Mouse (Mus musculus): ENCODE results near the gene Cmc4. TPM values are rescaled to one million over a fixed set of nuclear protein-coding genes. Genes with fewer than 3 reads are reported as not detected.

The Cmc4 gene
- polyA plus RNA-seq, 1 experiment from 2014 or later, result 28.1 TPM

DNA sequence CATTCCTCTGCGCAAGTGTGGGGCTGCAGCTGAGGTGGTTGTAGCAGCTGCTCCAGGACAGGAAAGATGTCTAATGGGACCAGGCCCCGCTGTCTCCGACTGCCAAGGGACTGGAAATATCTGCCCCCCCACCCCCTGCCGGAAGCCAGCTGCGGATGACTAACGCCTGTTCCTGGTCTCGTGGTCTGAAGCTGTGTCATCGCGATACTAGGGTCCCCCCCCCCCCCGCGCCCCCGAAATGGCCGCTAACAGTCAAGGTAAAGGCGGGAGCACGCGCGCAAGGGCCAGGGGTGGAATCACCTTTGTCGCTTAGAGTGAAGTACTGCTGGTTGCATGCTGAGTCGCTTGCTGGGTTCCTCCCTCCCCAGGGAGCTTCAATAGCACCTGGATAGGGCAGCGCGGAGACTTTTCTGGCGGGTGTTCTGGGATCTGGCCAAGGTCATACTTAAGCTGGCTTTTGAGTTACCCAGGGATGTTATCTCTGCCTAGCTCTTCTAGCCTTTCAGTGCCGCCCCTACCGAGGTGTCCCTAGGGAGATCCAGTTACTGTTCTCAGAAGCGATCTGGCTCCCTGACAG lies 34.1 kb downstream of the Cmc4 start, which contains the start of the genes Fundc2 and F8:
TSS of gene Fundc2 (plus strand) at position 205 of the 577 bp plus-strand sequence.
TSS of gene F8 (minus strand) at position 421 of the 577 bp plus-strand sequence.
- Histone ChIP-seq H3K36me3 (ENCODE audit: insufficient read depth, low read length) (no peaks in the 10 kb centered on the region), H3K4me2 (ENCODE audit: low read length) (peak within 1 kb of the TSS; percentile 52), H3K4me1 (replicated peaks; ENCODE audit: insufficient read depth, low read length) (no peaks in the 10 kb centered on the region), H3K9me3 (replicated peaks; ENCODE audit: low read length) (no peaks in the 10 kb centered on the region), H3K9ac (ENCODE audit: low read depth, low read length) (peak within 1 kb of the TSS; percentile 69), H3K27ac (peak within 1 kb of the TSS; percentile 82), H3K4me3 (replicated peaks; ENCODE audit: low read depth, low read length) (peak within 1 kb of the TSS; percentile 46), H3K27me3 (ENCODE audit: insufficient read depth, low read length) (no peaks in the 10 kb centered on the region)
- ATAC-seq (replicated peaks; ENCODE audit: low FRiP score, low read depth) (peak; percentile 98), DNase-seq (ENCODE audit: low spot score) (peak; percentile 83)
- 26% methylated on average over 22 of the region's 25 CpGs for WGBS
- TF ChIP-seq CTCF (IDR thresholded peaks at IDR 0.05; ENCODE audit: low read depth), result no peak

DNA sequence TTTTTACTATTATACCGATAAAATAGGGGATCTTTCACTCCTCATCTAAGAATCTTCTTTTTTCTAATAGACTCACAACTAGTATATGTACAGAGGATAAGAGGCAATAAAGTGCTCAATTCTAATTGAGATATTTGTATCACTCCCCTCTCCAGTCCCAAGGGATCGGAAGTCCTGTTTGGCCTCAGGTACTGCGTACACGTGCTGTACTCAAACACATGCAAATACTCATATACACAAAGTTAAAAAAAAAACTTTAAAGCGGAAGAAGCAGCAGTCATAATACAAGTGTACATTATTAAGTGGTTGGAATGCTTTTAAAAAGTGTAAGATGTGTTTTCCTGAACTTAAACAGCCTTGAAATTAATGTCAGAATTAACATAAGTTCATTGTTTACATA lies 34.7 kb downstream of the Cmc4 start:
- no peaks in the 10 kb centered on the region for H3K27me3 ChIP-seq (ENCODE audit: insufficient read depth, low read length)
- TF ChIP-seq CTCF (IDR thresholded peaks at IDR 0.05; ENCODE audit: low read depth), result no peak
- H3K4me2 ChIP-seq (ENCODE audit: low read length), result peak overlapping the region; percentile 52
- DNase-seq (ENCODE audit: low spot score), result no peak
- no peak overlapping the region for H3K9ac ChIP-seq (ENCODE audit: low read depth, low read length)
- no peaks in the 10 kb centered on the region for H3K36me3 ChIP-seq (ENCODE audit: insufficient read depth, low read length)
- no peak overlapping the region for H3K27ac ChIP-seq
- WGBS, result 70% methylated on average over 5 of the region's 5 CpGs
- no peaks in the 10 kb centered on the region for H3K9me3 ChIP-seq (replicated peaks; ENCODE audit: low read length)
- H3K4me1 ChIP-seq (replicated peaks; ENCODE audit: insufficient read depth, low read length), result no peaks in the 10 kb centered on the region
- no peak for ATAC-seq (replicated peaks; ENCODE audit: low FRiP score, low read depth)
- no peak overlapping the region for H3K4me3 ChIP-seq (replicated peaks; ENCODE audit: low read depth, low read length)

DNA sequence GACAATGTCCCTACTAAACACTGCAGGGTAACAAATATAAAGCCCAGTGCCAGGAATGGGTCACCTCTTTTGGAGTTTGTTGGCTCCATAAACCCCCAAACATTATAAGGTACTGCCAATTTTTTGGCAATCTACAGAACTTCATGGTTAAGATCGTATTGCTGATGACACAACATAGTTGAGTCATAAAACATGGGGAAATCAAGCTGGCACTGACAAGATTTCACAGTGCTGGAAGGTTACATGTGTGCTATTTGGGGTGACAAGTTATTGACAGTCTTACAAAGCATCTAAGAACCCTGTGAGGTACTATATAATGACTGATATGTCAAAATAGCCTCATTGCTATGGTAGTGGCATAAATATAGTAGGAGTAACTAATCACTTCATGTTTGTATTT lies 35.2 kb downstream of the Cmc4 start:
- DNase-seq (ENCODE audit: low spot score) (no peak), ATAC-seq (replicated peaks; ENCODE audit: low FRiP score, low read depth) (no peak)
- no peaks in the 10 kb centered on the region for H3K36me3 ChIP-seq (ENCODE audit: insufficient read depth, low read length)
- no peak overlapping the region for H3K4me3 ChIP-seq (replicated peaks; ENCODE audit: low read depth, low read length)
- no peaks in the 10 kb centered on the region for H3K27me3 ChIP-seq (ENCODE audit: insufficient read depth, low read length)
- no peak overlapping the region for H3K27ac ChIP-seq
- no peak overlapping the region for H3K4me2 ChIP-seq (ENCODE audit: low read length)
- TF ChIP-seq CTCF (IDR thresholded peaks at IDR 0.05; ENCODE audit: low read depth), result no peak
- WGBS, result 76% methylated on average over 1 of the region's 1 CpGs
- no peak overlapping the region for H3K9ac ChIP-seq (ENCODE audit: low read depth, low read length)
- H3K9me3 ChIP-seq (replicated peaks; ENCODE audit: low read length), result no peaks in the 10 kb centered on the region
- H3K4me1 ChIP-seq (replicated peaks; ENCODE audit: insufficient read depth, low read length), result no peaks in the 10 kb centered on the region

DNA sequence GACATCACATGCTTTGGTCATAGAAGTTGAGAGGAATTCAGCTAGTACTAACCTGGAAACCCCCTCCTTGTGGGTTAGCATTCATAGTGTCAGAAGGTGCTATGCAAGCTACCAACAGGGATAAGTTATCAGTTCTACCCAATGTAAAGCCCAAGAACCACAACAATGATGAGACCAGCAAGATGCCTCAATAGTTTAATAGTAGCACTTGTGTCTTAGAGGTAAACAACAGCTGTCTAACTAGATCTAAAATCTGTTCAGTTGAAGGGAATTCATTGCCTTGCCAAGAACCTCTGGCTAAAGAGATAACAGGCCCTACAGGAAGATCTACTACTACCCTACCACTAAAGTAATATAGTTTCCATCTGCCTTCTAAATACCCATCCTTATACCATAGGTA lies 39.6 kb downstream of the Cmc4 start:
- no peak overlapping the region for H3K9ac ChIP-seq (ENCODE audit: low read depth, low read length)
- no peak overlapping the region for H3K4me2 ChIP-seq (ENCODE audit: low read length)
- DNase-seq (ENCODE audit: low spot score) (no peak), ATAC-seq (replicated peaks; ENCODE audit: low FRiP score, low read depth) (no peak)
- no peaks in the 10 kb centered on the region for H3K27me3 ChIP-seq (ENCODE audit: insufficient read depth, low read length)
- H3K36me3 ChIP-seq (ENCODE audit: insufficient read depth, low read length), result no peaks in the 10 kb centered on the region
- no peak for TF ChIP-seq CTCF (IDR thresholded peaks at IDR 0.05; ENCODE audit: low read depth)
- H3K27ac ChIP-seq, result no peak overlapping the region
- no peak overlapping the region for H3K4me3 ChIP-seq (replicated peaks; ENCODE audit: low read depth, low read length)
- no peaks in the 10 kb centered on the region for H3K4me1 ChIP-seq (replicated peaks; ENCODE audit: insufficient read depth, low read length)
- H3K9me3 ChIP-seq (replicated peaks; ENCODE audit: low read length), result no peaks in the 10 kb centered on the region

DNA sequence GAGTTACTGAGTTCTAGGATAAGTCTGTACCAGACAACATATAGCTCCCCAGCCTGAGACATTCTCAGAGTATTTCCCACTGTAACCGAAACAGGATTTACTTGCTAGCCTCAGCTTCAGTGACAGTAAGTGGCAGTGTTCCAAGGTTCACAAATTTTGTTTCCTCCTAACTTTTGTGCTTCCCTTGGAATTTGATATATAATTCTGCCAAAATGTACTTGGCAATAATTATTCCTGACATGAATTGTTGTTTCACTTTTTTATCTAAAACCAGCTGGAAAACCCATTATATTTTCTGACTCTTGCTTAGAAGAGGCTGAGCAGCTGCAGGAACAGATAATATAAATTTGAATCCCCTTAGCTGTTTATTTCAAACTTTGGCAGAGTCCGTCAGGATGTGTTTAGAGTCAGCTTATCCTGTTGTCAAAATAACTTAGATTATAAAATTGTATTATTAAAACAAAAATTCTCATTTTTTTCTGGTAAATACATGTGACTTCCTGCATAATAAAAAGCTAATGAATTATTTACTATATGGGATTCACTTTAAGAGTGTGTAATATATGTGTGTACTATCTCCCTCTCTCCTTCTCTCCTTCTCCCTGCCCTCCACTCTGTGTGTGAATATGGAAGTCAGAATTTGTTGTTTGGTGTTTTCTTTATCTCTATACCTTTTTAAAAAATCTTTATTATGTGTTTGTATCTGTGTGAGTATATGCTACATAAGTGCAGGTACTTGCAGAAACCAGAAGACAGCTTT lies 43.5 kb downstream of the Cmc4 start:
- DNase-seq (ENCODE audit: low spot score) (peak; percentile 69), ATAC-seq (replicated peaks; ENCODE audit: low FRiP score, low read depth) (no peak)
- Histone ChIP-seq H3K9me3 (replicated peaks; ENCODE audit: low read length) (no peaks in the 10 kb centered on the region), H3K27ac (no peak overlapping the region), H3K36me3 (ENCODE audit: insufficient read depth, low read length) (no peaks in the 10 kb centered on the region), H3K4me3 (replicated peaks; ENCODE audit: low read depth, low read length) (no peak overlapping the region), H3K4me2 (ENCODE audit: low read length) (no peak overlapping the region), H3K27me3 (ENCODE audit: insufficient read depth, low read length) (no peaks in the 10 kb centered on the region), H3K9ac (ENCODE audit: low read depth, low read length) (no peak overlapping the region), H3K4me1 (replicated peaks; ENCODE audit: insufficient read depth, low read length) (no peaks in the 10 kb centered on the region)
- no peak for TF ChIP-seq CTCF (IDR thresholded peaks at IDR 0.05; ENCODE audit: low read depth)
- 52% methylated on average over 2 of the region's 2 CpGs for WGBS

DNA sequence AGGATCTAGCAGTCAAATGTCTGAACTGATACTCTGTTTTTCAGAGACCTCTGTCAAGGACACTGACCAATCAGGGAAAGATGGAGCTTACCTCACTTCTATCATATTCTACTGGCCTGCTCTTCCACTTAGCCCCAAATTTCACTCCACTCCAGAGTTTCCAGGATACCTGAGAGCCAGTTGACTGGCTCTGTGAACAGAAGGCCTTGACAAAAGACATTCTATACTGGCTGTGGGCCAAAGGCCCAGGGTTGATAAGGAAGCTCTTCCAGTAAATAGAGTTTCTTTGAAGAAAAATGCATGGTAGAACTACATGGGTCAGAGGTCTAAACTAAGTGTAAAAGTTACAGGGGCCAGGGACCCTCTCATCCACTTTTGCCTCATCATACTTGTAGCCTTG lies 46.2 kb downstream of the Cmc4 start:
- TF ChIP-seq CTCF (IDR thresholded peaks at IDR 0.05; ENCODE audit: low read depth), result no peak
- Histone ChIP-seq H3K27ac (no peak overlapping the region), H3K4me3 (replicated peaks; ENCODE audit: low read depth, low read length) (no peak overlapping the region), H3K36me3 (ENCODE audit: insufficient read depth, low read length) (no peaks in the 10 kb centered on the region), H3K4me1 (replicated peaks; ENCODE audit: insufficient read depth, low read length) (no peaks in the 10 kb centered on the region), H3K9ac (ENCODE audit: low read depth, low read length) (no peak overlapping the region), H3K27me3 (ENCODE audit: insufficient read depth, low read length) (no peaks in the 10 kb centered on the region), H3K9me3 (replicated peaks; ENCODE audit: low read length) (no peaks in the 10 kb centered on the region), H3K4me2 (ENCODE audit: low read length) (no peak overlapping the region)
- DNase-seq (ENCODE audit: low spot score), result no peak
- no peak for ATAC-seq (replicated peaks; ENCODE audit: low FRiP score, low read depth)

Other genes with a start within 250 kb of the Cmc4 start
- gene Fundc2, start 34.2 kb downstream of the Cmc4 start, polyA plus RNA-seq (2015; fragmentation: Nextera tagmentation; extraction: Ambion mirVana), result 73.5 and 77.8 TPM in 2 replicates
- 4.2 and 4.8 TPM in 2 replicates for gene F8, start 34.0 kb downstream of the Cmc4 start, polyA plus RNA-seq (2015; fragmentation: Nextera tagmentation; extraction: Ambion mirVana)
- gene Mtcp1, start within 50 bp of the Cmc4 start, polyA plus RNA-seq (2015; fragmentation: Nextera tagmentation; extraction: Ambion mirVana), result 5.9 and 6.3 TPM in 2 replicates
- 51.4 and 54.4 TPM in 2 replicates for gene Brcc3, start within 50 bp of the Cmc4 start, polyA plus RNA-seq (2015; fragmentation: Nextera tagmentation; extraction: Ambion mirVana)
- gene Vbp1, start 97.7 kb upstream of the Cmc4 start, polyA plus RNA-seq (2015; fragmentation: Nextera tagmentation; extraction: Ambion mirVana), result 174 and 189 TPM in 2 replicates
- gene Rab39b, start 161.6 kb upstream of the Cmc4 start, polyA plus RNA-seq (2015; fragmentation: Nextera tagmentation; extraction: Ambion mirVana), result 1.6 TPM in 2 replicates